Mouse (Mus musculus) limb, embryonic 14.5 days (tissue): ENCODE data around the gene Mapk3. TPM values are rescaled to one million over a fixed set of nuclear protein-coding genes. Genes with fewer than 3 reads are reported as not detected.
"Not testable (repeated sequence)": the region's sequence is repeated elsewhere in the genome, so short reads cannot be mapped to it uniquely, and the experiment has no call there.

ENCODE experiments used
- ATAC-seq: fragments of 200-750 bp; cut with Nextera tagmentation; 2 replicates; pipeline ENCODE4 v1.8.0; 2017; ENCODE audit warnings: low read depth, moderate number of reproducible peaks, moderate TSS enrichment; ENCODE audit not compliant: low FRiP score
- DNase-seq: peaks from one replicate; pipeline ENCODE4 v3.0.0-alpha.2; 2015; ENCODE audit warnings: low spot score
- H3K27ac ChIP-seq: fragments of 300-500 bp; sonication (generic); replicated peaks from 2 replicates; pipeline ENCODE4 v1.5.1; 2014; ENCODE audit warnings: low read depth, mild to moderate bottlenecking, low read length, moderate library complexity, mixed read lengths
- H3K27me3 ChIP-seq: fragments of 300-500 bp; sonication (generic); 2 replicates; pipeline ENCODE4 v1.6.1; 2014; ENCODE audit warnings: low read length, mixed read lengths; ENCODE audit not compliant: control insufficient read depth, insufficient read depth
- H3K36me3 ChIP-seq: fragments of 300-500 bp; sonication (generic); 2 replicates; pipeline ENCODE4 v1.6.1; 2014; ENCODE audit warnings: mild to moderate bottlenecking, low read length, moderate library complexity, mixed read lengths; ENCODE audit not compliant: control insufficient read depth, insufficient read depth
- H3K4me1 ChIP-seq: fragments of 300-500 bp; sonication (generic); 2 replicates; pipeline ENCODE4 v1.6.1; 2014; ENCODE audit warnings: antibody characterized with exemption, low read length, mixed read lengths; ENCODE audit not compliant: control insufficient read depth, insufficient read depth
- H3K4me2 ChIP-seq: fragments of 300-500 bp; sonication (generic); replicated peaks from 2 replicates; pipeline ENCODE4 v1.6.1; 2014; ENCODE audit warnings: low read depth, mild to moderate bottlenecking, low read length, moderate library complexity; ENCODE audit not compliant: severe bottlenecking
- H3K4me3 ChIP-seq: fragments of 300-500 bp; sonication (generic); replicated peaks from 2 replicates; pipeline ENCODE4 v1.5.1; 2014; ENCODE audit warnings: low read length
- H3K9ac ChIP-seq: fragments of 300-500 bp; sonication (generic); 2 replicates; pipeline ENCODE4 v1.6.1; 2014; ENCODE audit warnings: mild to moderate bottlenecking, low read depth, low read length, moderate library complexity; ENCODE audit not compliant: severe bottlenecking
- H3K9me3 ChIP-seq: fragments of 300-500 bp; sonication (generic); 2 replicates; pipeline ENCODE4 v1.6.1; 2016; ENCODE audit warnings: low read length; ENCODE audit not compliant: control insufficient read depth
- POLR2A ChIP-seq: fragments of 200-500 bp; IDR thresholded peaks from 2 replicates; pipeline ENCODE4 v1.8.0; 2012; ENCODE audit warnings: inconsistent platforms, mild to moderate bottlenecking, moderate library complexity, borderline replicate concordance; ENCODE audit not compliant: insufficient read depth, insufficient read length; ENCODE audit errors: extremely low read depth
- WGBS: fragments of 180-500 bp; shearing (Covaris S2); extraction: QIAGEN DNeasy Blood & Tissue Kit; methylation state at CpG from one replicate; pipeline ENCODE4 v1.1.7; 2014; 5-methylcytosine and 5-hydroxymethylcytosine counted together
- polyA plus RNA-seq, 2 experiments: library from polyadenylated mRNA; depleted of rRNA in 1 of 2; stranded (reverse) in 1 of 2; unstranded in 1 of 2; fragments of >200 nt; fragmentation: Nextera tagmentation in 1 of 2; extraction: Ambion mirVana in 1 of 2; gene quantifications; 2 replicates each; pipeline versions ENCODE4 v1.2.1 to v1.2.3; 2012 to 2014

The Mapk3 gene
- polyA plus RNA-seq, 2 experiments, result 52.4 to 134 TPM

GRCm38 (mm10) chr7:126721635-126722034 is 37.8 kb upstream of the Mapk3 start:
- H3K27me3 ChIP-seq, result no peaks in the 10 kb centered on the region
- no peak overlapping the region for H3K4me3 ChIP-seq
- no peak overlapping the region for H3K27ac ChIP-seq
- no peaks in the 10 kb centered on the region for H3K36me3 ChIP-seq
- ATAC-seq, result no peak
- DNase-seq, result no peak
- WGBS, result 86% methylated on average over 13 of the region's 13 CpGs
- no peaks in the 10 kb centered on the region for H3K4me1 ChIP-seq
- no peaks in the 10 kb centered on the region for H3K9me3 ChIP-seq
- no peak overlapping the region for H3K4me2 ChIP-seq
- H3K9ac ChIP-seq, result no peak overlapping the region
- TF ChIP-seq POLR2A, result no peak

GRCm38 (mm10) chr7:126725077-126725476 is 34.3 kb upstream of the Mapk3 start:
- H3K4me2 ChIP-seq, result no peak overlapping the region
- no peak for ATAC-seq
- TF ChIP-seq POLR2A, result no peak
- H3K36me3 ChIP-seq, result no peaks in the 10 kb centered on the region
- 76% methylated on average over 3 of the region's 3 CpGs for WGBS
- DNase-seq, result no peak
- H3K9me3 ChIP-seq, result no peaks in the 10 kb centered on the region
- no peak overlapping the region for H3K27ac ChIP-seq
- H3K9ac ChIP-seq, result no peak overlapping the region
- no peak overlapping the region for H3K4me3 ChIP-seq
- H3K4me1 ChIP-seq, result no peaks in the 10 kb centered on the region
- no peaks in the 10 kb centered on the region for H3K27me3 ChIP-seq

GRCm38 (mm10) chr7:126725667-126726066 is 33.7 kb upstream of the Mapk3 start:
- Histone ChIP-seq H3K9me3 (no peaks in the 10 kb centered on the region), H3K9ac (no peak overlapping the region), H3K4me1 (no peaks in the 10 kb centered on the region), H3K36me3 (no peaks in the 10 kb centered on the region), H3K4me2 (no peak overlapping the region), H3K27ac (no peak overlapping the region), H3K27me3 (no peaks in the 10 kb centered on the region), H3K4me3 (no peak overlapping the region)
- TF ChIP-seq POLR2A, result no peak
- ATAC-seq (no peak), DNase-seq (no peak)
- 76% methylated on average over 5 of the region's 5 CpGs for WGBS

GRCm38 (mm10) chr7:126730256-126730789 is 29.1 kb upstream of the Mapk3 start:
- H3K27me3 ChIP-seq, ATAC-seq, H3K4me1 ChIP-seq, H3K36me3 ChIP-seq, H3K9me3 ChIP-seq, H3K4me3 ChIP-seq, DNase-seq, H3K27ac ChIP-seq, H3K4me2 ChIP-seq, H3K9ac ChIP-seq: not testable (repeated sequence)
- 85% methylated on average over 4 of the region's 4 CpGs for WGBS

GRCm38 (mm10) chr7:126736122-126736521 is 23.3 kb upstream of the Mapk3 start:
- TF ChIP-seq POLR2A, result no peak
- no peak for ATAC-seq
- WGBS, result 83% methylated on average over 8 of the region's 8 CpGs

GRCm38 (mm10) chr7:126739551-126739950 is 19.9 kb upstream of the Mapk3 start:
- Histone ChIP-seq H3K36me3 (no peaks in the 10 kb centered on the region), H3K9ac (no peak overlapping the region), H3K4me1 (no peaks in the 10 kb centered on the region), H3K27me3 (no peaks in the 10 kb centered on the region), H3K4me3 (no peak overlapping the region), H3K4me2 (no peak overlapping the region), H3K9me3 (no peaks in the 10 kb centered on the region), H3K27ac (no peak overlapping the region)
- WGBS, result 86% methylated on average over 17 of the region's 17 CpGs
- ATAC-seq (no peak), DNase-seq (no peak)
- no peak for TF ChIP-seq POLR2A

More at GRCm38 (mm10) chr7:126736122-126736521, 23.3 kb upstream of the Mapk3 start:
- Histone ChIP-seq H3K4me2 (no peak overlapping the region), H3K4me3 (no peak overlapping the region), H3K9me3 (no peaks in the 10 kb centered on the region), H3K36me3 (no peaks in the 10 kb centered on the region), H3K27me3 (no peaks in the 10 kb centered on the region), H3K9ac (no peak overlapping the region), H3K4me1 (no peaks in the 10 kb centered on the region), H3K27ac (no peak overlapping the region)
- DNase-seq, result no peak
